Mouse (Mus musculus): ENCODE data around the gene Sfrp5. TPM values are rescaled to one million over a fixed set of nuclear protein-coding genes. Genes with fewer than 3 reads are reported as not detected.

The Sfrp5 gene
- total RNA-seq, 2 experiments from 2014 or later, result 0.92 to 1.6 TPM

DNA sequence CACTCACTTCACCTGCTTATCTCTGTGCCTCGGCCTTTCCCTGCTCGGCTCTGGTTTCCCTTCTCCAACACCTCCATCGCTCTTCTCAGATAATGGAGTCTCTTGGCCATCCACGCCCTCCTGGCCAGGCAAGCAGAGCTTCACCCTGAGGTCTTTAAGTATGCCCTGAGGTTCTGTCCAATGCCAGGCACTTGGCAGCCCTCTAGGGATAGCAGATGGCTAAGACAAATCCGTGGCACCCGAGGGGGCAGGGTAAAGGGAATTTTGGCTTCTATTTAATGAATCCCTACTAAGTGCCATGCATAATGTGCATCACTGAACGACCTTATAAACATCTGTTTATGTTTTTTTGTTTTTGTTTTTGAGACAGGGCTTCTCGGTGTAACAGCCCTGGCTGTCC, 415 bp upstream of the Sfrp5 start:
- no peak for DNase-seq
- intact Hi-C loops (cut with DNase I), result no loop called here

DNA sequence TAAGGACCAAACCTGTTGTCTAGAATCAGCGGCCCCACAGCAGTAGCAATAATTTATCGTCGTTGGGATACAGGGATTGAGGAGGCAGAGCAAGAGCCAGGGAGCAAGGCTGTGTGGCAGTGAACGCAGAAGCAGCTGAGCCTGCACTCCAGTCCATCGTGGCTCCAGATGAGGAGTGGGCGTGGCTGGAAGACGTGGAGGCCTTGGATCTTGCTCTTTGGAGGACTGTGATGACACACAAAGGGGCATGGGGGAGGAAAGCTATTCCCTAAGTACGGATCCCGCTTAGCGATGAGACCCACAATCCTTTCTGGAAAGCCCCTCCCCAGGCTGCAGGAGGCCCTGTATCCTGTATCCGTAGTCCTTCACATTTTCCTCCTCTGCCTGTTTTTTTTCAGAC, 4.0 kb downstream of the Sfrp5 start:
- DNase-seq, result no peak
- intact Hi-C loops (cut with DNase I), result loop anchor here (5.0 kb wide), 1 partner anchor 74 kb away; no protein-coding TSS in a partner anchor

GRCm38 (mm10) chr19:42197066-42197465, 5.0 kb downstream of the Sfrp5 start:
- DNase-seq, result no peak

GRCm38 (mm10) chr19:42196378-42196777, 5.7 kb downstream of the Sfrp5 start:
- intact Hi-C loops (cut with DNase I), result loop anchor here (5.0 kb wide), 1 partner anchor 76 kb away; no protein-coding TSS in a partner anchor
- DNase-seq, result no peak

More at GRCm38 (mm10) chr19:42197066-42197465, 5.0 kb downstream of the Sfrp5 start:
- intact Hi-C loops (cut with DNase I), result loop anchor here (5.0 kb wide), 1 partner anchor 75 kb away; no protein-coding TSS in a partner anchor

DNA sequence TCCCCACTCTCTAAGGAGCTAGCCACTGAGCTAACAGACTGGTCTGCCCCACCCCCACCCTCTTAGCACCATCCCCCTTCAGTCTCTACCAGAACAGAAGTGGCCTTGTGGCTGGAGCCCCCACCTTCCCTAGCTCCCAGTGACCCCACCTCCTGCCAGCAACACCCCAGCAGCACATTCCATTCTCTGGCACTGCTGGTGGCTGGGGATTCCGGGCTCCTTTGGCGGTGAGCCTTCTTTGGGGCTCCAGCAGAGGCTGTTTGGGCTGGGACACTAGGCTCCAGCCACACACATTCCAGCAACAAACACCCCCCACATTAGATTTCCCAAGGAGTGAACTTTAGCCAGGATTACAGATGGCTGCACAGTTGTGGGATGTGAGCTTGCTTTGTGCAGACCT, 8.7 kb downstream of the Sfrp5 start:
- intact Hi-C loops (cut with DNase I), result no loop called here

GRCm38 (mm10) chr19:42190494-42190893, 11.6 kb downstream of the Sfrp5 start:
- DNase-seq, result peak; percentile 72
- intact Hi-C loops (cut with DNase I), result no loop called here

More for the DNA sequence above, 8.7 kb downstream of the Sfrp5 start:
- DNase-seq, result no peak

DNA sequence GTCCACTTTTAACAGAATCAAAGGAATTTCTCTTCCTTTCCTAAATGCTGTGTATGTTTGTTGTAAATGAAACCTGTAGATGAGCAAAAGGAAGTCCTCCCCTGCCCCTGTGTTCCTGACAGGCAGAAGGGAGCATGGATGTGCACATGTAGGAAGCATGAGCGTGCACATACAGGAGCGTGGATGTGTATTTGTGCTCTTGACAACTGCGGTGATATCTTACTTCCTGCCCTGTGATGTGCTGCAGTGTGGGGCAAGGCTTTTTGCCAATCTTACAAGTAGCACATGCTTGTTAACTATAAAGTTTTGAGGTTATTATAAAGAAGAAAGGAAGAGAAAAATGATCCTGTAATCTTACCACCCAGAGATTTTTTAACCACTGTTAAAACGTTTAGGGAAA, 12.3 kb downstream of the Sfrp5 start:
- intact Hi-C loops (cut with DNase I), result no loop called here
- DNase-seq, result no peak

GRCm38 (mm10) chr19:42182673-42183072, 19.4 kb downstream of the Sfrp5 start:
- DNase-seq, result no peak
- intact Hi-C loops (cut with DNase I), result no loop called here

GRCm38 (mm10) chr19:42179356-42179755, 22.7 kb downstream of the Sfrp5 start:
- intact Hi-C loops (cut with DNase I), result no loop called here
- DNase-seq, result no peak

GRCm38 (mm10) chr19:42177461-42177860, 24.6 kb downstream of the Sfrp5 start:
- intact Hi-C loops (cut with DNase I), result no loop called here
- no peak for DNase-seq

- intact Hi-C loops (cut with DNase I), result no loop called here
- no peak for DNase-seq
These were observed 25.2 kb downstream of the Sfrp5 start for GRCm38 (mm10) chr19:42176841-42177240.

GRCm38 (mm10) chr19:42170025-42170969, 31.8 kb downstream of the Sfrp5 start:
- intact Hi-C loops (cut with DNase I), result no loop called here
- peak; percentile 94 for DNase-seq

DNA sequence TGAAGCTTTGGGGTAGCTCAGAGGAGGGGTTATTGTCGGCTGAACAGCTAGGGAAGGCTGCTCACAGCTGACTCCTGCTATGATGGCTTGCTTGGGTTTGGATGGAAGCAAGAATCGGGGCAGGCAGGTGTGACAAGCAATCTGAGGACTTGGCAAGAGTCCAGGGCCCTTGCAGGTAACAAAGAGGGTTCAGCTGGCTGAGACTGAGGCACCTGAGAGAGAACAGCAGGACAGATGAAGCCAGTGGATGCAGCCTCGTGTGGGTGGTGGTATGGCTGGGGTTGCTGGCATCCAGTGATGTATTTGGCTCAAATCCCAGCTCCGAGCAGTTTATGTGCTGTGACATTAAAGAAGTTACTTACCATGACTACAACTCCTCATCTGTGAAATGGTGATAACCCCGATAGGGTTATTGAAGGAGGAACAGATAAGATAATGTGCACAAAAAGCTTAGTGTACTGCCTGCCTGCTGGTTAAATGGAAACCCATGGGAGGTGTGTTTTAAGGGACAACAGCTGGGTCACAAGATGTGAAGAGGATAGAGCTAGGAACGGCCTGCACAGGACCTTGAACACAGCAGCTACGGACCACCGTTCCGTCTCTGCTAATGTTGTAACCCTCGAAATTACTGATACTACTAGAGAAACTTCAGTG, 32.6 kb downstream of the Sfrp5 start:
- intact Hi-C loops (cut with DNase I), result no loop called here
- DNase-seq, result peak; percentile 31

- no peak for DNase-seq
These were observed 34.6 kb downstream of the Sfrp5 start for GRCm38 (mm10) chr19:42167489-42167888.

DNA sequence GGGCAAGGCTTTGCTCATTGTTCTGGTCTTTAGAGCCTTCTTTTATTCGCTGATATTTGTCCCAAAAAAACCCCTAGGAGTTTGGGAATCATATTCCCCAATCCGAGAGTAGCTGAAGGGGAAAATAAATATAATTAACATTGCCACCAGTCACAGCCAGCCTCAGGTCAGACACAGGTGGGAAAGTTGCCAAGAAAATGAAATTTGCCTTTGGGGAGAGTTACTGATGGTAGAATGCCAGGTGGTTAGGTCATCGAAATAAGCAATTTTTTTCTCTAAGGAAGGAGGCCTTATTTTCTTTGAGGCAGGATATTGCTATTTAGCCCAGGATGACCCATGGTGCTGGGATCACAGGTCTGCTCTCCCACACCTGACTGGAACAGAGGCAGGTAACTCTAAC, 35.3 kb downstream of the Sfrp5 start:
- DNase-seq, result no peak
- intact Hi-C loops (cut with DNase I), result no loop called here

More at GRCm38 (mm10) chr19:42167489-42167888, 34.6 kb downstream of the Sfrp5 start:
- intact Hi-C loops (cut with DNase I), result no loop called here

DNA sequence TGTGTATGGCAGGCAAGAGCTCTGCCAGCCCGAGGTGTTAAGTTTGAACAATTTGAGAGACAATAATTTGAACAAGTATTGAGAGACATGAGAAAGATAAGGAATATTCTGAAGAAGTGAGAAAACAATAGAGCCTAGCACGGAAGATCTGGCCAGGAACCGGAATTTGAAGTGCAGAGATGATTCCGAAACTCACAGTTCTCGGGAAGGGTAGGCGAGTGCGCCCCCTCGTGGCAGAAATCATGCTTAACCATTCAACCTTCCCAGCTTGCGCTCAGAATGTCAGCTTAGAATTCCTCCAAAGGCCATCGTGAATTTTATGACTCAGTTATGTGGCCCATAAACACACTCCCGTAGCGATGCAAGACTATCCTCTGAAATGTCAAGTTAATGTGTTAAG, 35.9 kb downstream of the Sfrp5 start:
- DNase-seq, result peak; percentile 87
- intact Hi-C loops (cut with DNase I), result no loop called here

DNA sequence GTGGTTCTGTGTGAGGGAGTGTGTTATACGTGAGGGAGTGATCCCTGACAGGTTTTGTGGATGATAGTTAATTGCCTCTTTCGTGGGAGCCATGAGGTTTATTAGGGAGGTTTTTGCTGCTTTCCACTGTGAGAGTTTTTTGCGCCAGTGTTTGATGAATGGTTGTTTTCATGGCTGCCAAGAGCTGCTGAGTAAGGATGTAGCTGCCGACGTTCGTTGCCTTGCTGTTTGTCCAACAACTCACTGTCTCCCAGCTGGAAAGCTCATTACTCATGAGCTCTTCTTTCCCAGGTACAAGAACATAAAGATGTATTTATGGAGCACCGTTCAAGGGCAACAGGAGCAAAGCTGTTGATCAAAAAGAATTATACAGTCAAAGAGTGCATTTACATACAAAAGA, 37.9 kb downstream of the Sfrp5 start:
- intact Hi-C loops (cut with DNase I), result no loop called here
- DNase-seq, result no peak

DNA sequence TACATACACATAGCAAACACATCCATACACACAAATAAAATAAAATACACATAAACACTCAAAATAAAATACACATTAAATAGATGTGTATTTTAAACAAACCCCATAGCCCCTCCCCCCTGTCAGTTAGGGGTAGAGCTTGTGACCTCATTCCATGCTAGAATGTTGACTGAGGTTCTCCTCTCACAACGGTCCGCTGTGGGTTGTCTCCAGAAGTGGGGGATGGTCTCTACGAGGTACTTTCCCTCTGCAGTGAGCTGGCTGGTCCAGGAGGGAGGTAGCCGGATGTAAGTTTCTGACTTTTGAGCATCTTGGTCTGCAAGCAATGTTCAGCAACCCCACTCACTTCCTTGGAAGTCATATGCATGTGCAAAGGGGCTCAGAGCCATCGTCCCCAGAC, 38.3 kb downstream of the Sfrp5 start, which contains the start of gene Zfyve27:
Gene Zfyve27 (plus strand): TSS at position 188 of the 400 bp plus-strand sequence.
- intact Hi-C loops (cut with DNase I), result no loop called here
- no peak for DNase-seq

GRCm38 (mm10) chr19:42158246-42159017, 43.6 kb downstream of the Sfrp5 start:
- intact Hi-C loops (cut with DNase I), result no loop called here
- DNase-seq, result no peak

GRCm38 (mm10) chr19:42157493-42158237, 44.4 kb downstream of the Sfrp5 start:
- intact Hi-C loops (cut with DNase I), result no loop called here
- no peak for DNase-seq
